Mouse (Mus musculus): Measurements from ENCODE around the gene Gm21903.

- TF ChIP-seq CTCF (IDR thresholded peaks at IDR 0.05; ENCODE audit: control insufficient read depth, insufficient read depth, insufficient replicate concordance, low read depth, low read length) = no peak
- TF ChIP-seq POLR2A (IDR thresholded peaks at IDR 0.05; ENCODE audit: control insufficient read depth, low read depth, low read length) = no peak
Observed at GRCm38 (mm10) chr17:39063641-39064040, 20.5 kb upstream of the Gm21903 start.
